Mouse (Mus musculus): Measurements from ENCODE around the gene Slc27a1.

GRCm38 (mm10) chr8:71631897-71632296 is 63.2 kb downstream of the Slc27a1 start:
- TF ChIP-seq CTCF (IDR thresholded peaks at IDR 0.05; ENCODE audit: low read depth, low read length) (no peak), POLR2A (IDR thresholded peaks at IDR 0.05; ENCODE audit: extremely low read depth, insufficient read depth, low read length) (no peak)

Measured in liver, adult 2 months (tissue).